Comparison of ENCODE assay signal across 22 mouse cellular contexts in genomic region chr17:75109081-75109716, GRCm38 (mm10).
DNase-seq lines count a peak whose midpoint lies in the region; ATAC-seq and TF ChIP-seq lines count a peak whose summit lies in the region.
"Had no signal": no experiment of that assay in that cellular context is flagged by ENCODE, and none has a peak within 500 bp of the region (broad histone marks: within the 10 kb centered on the region; RNA-seq: fewer than 3 reads in every experiment).

No protein-coding gene starts in this region.

- ATAC-seq in lung, embryonic 14.5 days (ENCODE audit: insufficient read depth): peak; percentile 62; the same call in 1 of the 2 replicates
- peak; percentile 80 for ATAC-seq in stomach, embryonic 14.5 days (ENCODE audit: insufficient number of reproducible peaks, insufficient read depth, low FRiP score, low read depth)
- ATAC-seq: CD4-positive, CD25-positive, alpha-beta regulatory T cell, adult 4 months; forebrain, embryonic 14.5 days had no signal

- no peaks in the 10 kb centered on the region for H3K9me3 ChIP-seq in lung, embryonic 14.5 days (ENCODE audit: low read depth, low read length)
- H3K9me3 ChIP-seq in stomach, embryonic 14.5 days (ENCODE audit: control insufficient read depth, low read depth, low read length): no peaks in the 10 kb centered on the region
- H3K9me3 ChIP-seq: embryonic facial prominence, embryonic 10.5 days; forebrain, embryonic 10.5 days had no signal

- peak overlapping the region; percentile 21; the same call in 1 of the 2 replicates for H3K27ac ChIP-seq in lung, embryonic 14.5 days (ENCODE audit: low read depth)
- peak overlapping the region; percentile 42; the same call in 1 of the 2 replicates for H3K27ac ChIP-seq in testis, adult 2 months (ENCODE audit: control insufficient read depth, insufficient read depth, low read depth, low read length)
- H3K27ac ChIP-seq in stomach, embryonic 14.5 days (ENCODE audit: low read length): peak overlapping the region; percentile 76
- H3K27ac ChIP-seq: embryonic facial prominence, embryonic 10.5 days; forebrain, embryonic 10.5 days; hindbrain, embryonic 14.5 days had no signal

- no peak for TF ChIP-seq CTCF in lung, embryonic 14.5 days (IDR thresholded peaks at IDR 0.05; ENCODE audit: low read depth)
- no peak for TF ChIP-seq CTCF in testis, adult 2 months (IDR thresholded peaks at IDR 0.05; ENCODE audit: control insufficient read depth, insufficient read depth, insufficient replicate concordance, low read depth, low read length)

- H3K36me3 ChIP-seq in lung, embryonic 14.5 days (ENCODE audit: insufficient read depth): no peaks in the 10 kb centered on the region
- no peaks in the 10 kb centered on the region for H3K36me3 ChIP-seq in testis, adult 2 months (ENCODE audit: control insufficient read depth, insufficient read depth, low read length)
- no peaks in the 10 kb centered on the region for H3K36me3 ChIP-seq in stomach, embryonic 14.5 days (ENCODE audit: control insufficient read depth, insufficient read depth, low read length)
- H3K36me3 ChIP-seq: embryonic facial prominence, embryonic 10.5 days; forebrain, embryonic 10.5 days; G1E had no signal

- H3K4me2 ChIP-seq in lung, embryonic 14.5 days: no peak overlapping the region
- no peak overlapping the region for H3K4me2 ChIP-seq in stomach, embryonic 14.5 days (replicated peaks; ENCODE audit: low read depth, low read length)
- H3K4me2 ChIP-seq: hindbrain, embryonic 14.5 days had no signal

- 0 out of 2 replicates have a peak, but pooled peaks cover 9% of the 10 kb centered on the region for H3K4me1 ChIP-seq in lung, embryonic 14.5 days (ENCODE audit: insufficient read depth)
- H3K4me1 ChIP-seq in testis, adult 2 months (ENCODE audit: control insufficient read depth, insufficient read depth, low read length): no peaks in the 10 kb centered on the region
- 0 out of 2 replicates have a peak, but pooled peaks cover 3% of the 10 kb centered on the region for H3K4me1 ChIP-seq in stomach, embryonic 14.5 days (ENCODE audit: control insufficient read depth, insufficient read depth, low read length)

- intact Hi-C loops in left cerebral cortex, postnatal 36 days (cut with DNase I): loop anchor here (10.0 kb wide), 1 partner anchor 246 kb away; no protein-coding TSS in a partner anchor

- WGBS in lung, embryonic 14.5 days: 63% methylated on average over 5 of the region's 5 CpGs
- WGBS in stomach, embryonic 14.5 days: 60% methylated on average over 5 of the region's 5 CpGs

- TF ChIP-seq POLR2A in testis, adult 2 months (IDR thresholded peaks at IDR 0.05; ENCODE audit: control insufficient read depth, low read depth, low read length): no peak

- H3K9ac ChIP-seq in lung, embryonic 14.5 days: no peak overlapping the region
- no peak overlapping the region for H3K9ac ChIP-seq in stomach, embryonic 14.5 days (replicated peaks; ENCODE audit: low read depth, low read length)
- H3K9ac ChIP-seq: hindbrain, embryonic 14.5 days had no signal

- no peak for DNase-seq in lung, embryonic 14.5 days
- no peak for DNase-seq in lung, postnatal 25 days (ENCODE audit: low spot score)
- DNase-seq in testis, postnatal 10 days (ENCODE audit: low spot score): no peak
- DNase-seq in left cerebral cortex, postnatal 36 days (ENCODE audit: low spot score in 2 of 2): no peak
- no peak for DNase-seq in right cerebral cortex, postnatal 14 days
- DNase-seq: adrenal gland, adult 8-10 months; adrenal gland, postnatal 36 days; B cell, adult 2 months; cerebellum, adult 2 months; cerebellum, postnatal 10 days; gastrocnemius, adult 2 months; gastrocnemius, postnatal 25 days; heart, postnatal 10 days had no signal

- no peaks in the 10 kb centered on the region for H3K27me3 ChIP-seq in lung, embryonic 14.5 days (ENCODE audit: insufficient read depth, low read length)
- H3K27me3 ChIP-seq in testis, adult 2 months (ENCODE audit: control insufficient read depth, insufficient read depth, low read length): no peaks in the 10 kb centered on the region
- H3K27me3 ChIP-seq in stomach, embryonic 14.5 days (ENCODE audit: control insufficient read depth, insufficient read depth, low read length): no peaks in the 10 kb centered on the region

- no peak overlapping the region for H3K4me3 ChIP-seq in lung, embryonic 14.5 days (ENCODE audit: low read depth, low read length)
- no peak overlapping the region for H3K4me3 ChIP-seq in testis, adult 2 months (ENCODE audit: control insufficient read depth, low read depth, low read length)
- no peak overlapping the region for H3K4me3 ChIP-seq in stomach, embryonic 14.5 days (ENCODE audit: low read depth, low read length)
- H3K4me3 ChIP-seq: embryonic facial prominence, embryonic 10.5 days; erythroblast, embryonic 14.5 days; forebrain, embryonic 10.5 days; gastrocnemius, adult 2 months had no signal

Comparison
In these comparisons a context has a peak if more than half of its experiments do, and no peak if none do; other contexts are left out.
1. H3K27ac ChIP-seq: peak in every context shown above with its lines; median percentile 76 in stomach, embryonic 14.5 days; 42 in testis, adult 2 months; 21 in lung, embryonic 14.5 days.